Mouse (Mus musculus): ENCODE measurements around the gene 2310046K23Rik.

- TF ChIP-seq POLR2A (IDR thresholded peaks at IDR 0.05; ENCODE audit: low read depth, low read length) (no peak), CTCF (IDR thresholded peaks at IDR 0.05; ENCODE audit: extremely low read depth, insufficient read length, insufficient replicate concordance, low read depth, low read length) (no peak)
Observed at GRCm38 (mm10) chr3:92503528-92503927, 30.8 kb downstream of the 2310046K23Rik start.
